Mouse (Mus musculus): ENCODE data around the gene Arhgdib.

- TF ChIP-seq CTCF (IDR thresholded peaks at IDR 0.05; ENCODE audit: low read depth) (no peak; the same call in 1 of the 2 replicates), EP300 (IDR thresholded peaks at IDR 0.05; ENCODE audit: low read depth) (no peak)
Measured at GRCm38 (mm10) chr6:136964609-136965510, 23.2 kb upstream of the Arhgdib start.
